Comparison of ENCODE assay signal across 11 mouse cellular contexts in the genomic region with DNA sequence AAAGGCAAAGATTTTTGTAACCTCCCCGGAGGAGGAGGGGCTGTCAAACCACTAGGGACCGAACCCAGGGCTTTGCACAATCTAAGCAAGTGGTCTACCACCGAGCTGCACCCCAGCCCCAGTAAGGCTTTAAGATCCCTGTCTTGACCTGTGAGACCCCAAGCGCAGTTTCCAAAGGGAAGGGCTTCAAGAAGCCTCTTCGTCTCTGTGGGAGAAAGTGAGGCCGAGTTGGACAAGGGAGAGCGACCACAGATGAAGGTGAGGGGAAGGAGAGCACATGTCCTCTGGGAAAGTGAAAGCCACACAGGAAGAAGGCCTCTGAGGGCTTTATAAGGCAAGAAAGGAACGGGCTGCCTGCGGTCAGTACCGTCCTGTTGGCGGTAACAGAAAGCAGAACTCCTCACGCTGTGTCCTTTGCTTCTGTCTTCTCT. TPM values are rescaled to one million over a fixed set of nuclear protein-coding genes. Genes with fewer than 3 reads are reported as not detected.
DNase-seq lines count a peak whose midpoint lies in the region; ATAC-seq and TF ChIP-seq lines count a peak whose summit lies in the region.
"Had no signal": no experiment of that assay in that cellular context is flagged by ENCODE, and none has a peak within 500 bp of the region (broad histone marks: within the 10 kb centered on the region; RNA-seq: fewer than 3 reads in every experiment).

No protein-coding gene starts in this region.

- in situ Hi-C loops in CH12.LX (cut with MboI; ENCODE audit: low pct_ligation_motif_present, low pct_unique_long_range_greater_than_20kb, low sequenced_read_pairs): no loop called here

- dilution Hi-C loops in CH12.LX (cut with MboI; ENCODE audit: extremely low pct_ligation_motif_present, extremely low pct_unique_long_range_greater_than_20kb, low sequenced_read_pairs): no loop called here

- peaks cover 13% of the 10 kb centered on the region for H3K27me3 ChIP-seq in CH12.LX (replicated peaks)
- no peaks in the 10 kb centered on the region for H3K27me3 ChIP-seq in neural tube, embryonic 15.5 days (replicated peaks)

- no peaks in the 10 kb centered on the region for H3K36me3 ChIP-seq in CH12.LX (replicated peaks in 1 of 2; ENCODE audit: control insufficient read depth in 1 of 2, insufficient read depth in 1 of 2, low read length in 1 of 2)
- no peaks in the 10 kb centered on the region for H3K36me3 ChIP-seq in neural tube, embryonic 15.5 days

- H3K9me3 ChIP-seq in CH12.LX (replicated peaks; ENCODE audit: low read length): peaks cover 3% of the 10 kb centered on the region
- no peaks in the 10 kb centered on the region for H3K9me3 ChIP-seq in neural tube, embryonic 15.5 days (replicated peaks)

- peak overlapping the region; percentile 1; the same call in 1 of the 2 replicates for H3K9ac ChIP-seq in CH12.LX (ENCODE audit: insufficient read depth, low read depth)
- no peak overlapping the region for H3K9ac ChIP-seq in neural tube, embryonic 15.5 days (replicated peaks)

- H3K27ac ChIP-seq in CH12.LX (ENCODE audit: insufficient read depth, low read depth): no peak overlapping the region
- no peak overlapping the region for H3K27ac ChIP-seq in neural tube, embryonic 15.5 days (replicated peaks)

- no peaks in the 10 kb centered on the region for H3K79me2 ChIP-seq in CH12.LX (replicated peaks; ENCODE audit: control insufficient read depth, extremely low read depth, insufficient read depth, poor library complexity, severe bottlenecking)

- H3K4me2 ChIP-seq in CH12.LX (ENCODE audit: insufficient read depth, low read depth, poor library complexity, severe bottlenecking): peak overlapping the region; percentile 83
- H3K4me2 ChIP-seq in neural tube, embryonic 15.5 days: no peak overlapping the region

- H3K4me1 ChIP-seq in CH12.LX (ENCODE audit: control insufficient read depth in 1 of 2, insufficient read depth in 2 of 2): peaks cover 5 to 18% of the 10 kb centered on the region in 2 experiments; a peak in 3 of 4 replicates
- H3K4me1 ChIP-seq in neural tube, embryonic 15.5 days: no peaks in the 10 kb centered on the region

- TF ChIP-seq POLR2A in CH12.LX (IDR thresholded peaks at IDR 0.05; ENCODE audit: low read depth, low read length): no peak

- intact Hi-C loops in heart, postnatal 10 days (cut with DNase I): no loop called here

- no peak for TF ChIP-seq RAD21 in CH12.LX (IDR thresholded peaks at IDR 0.05; ENCODE audit: low read depth, low read length)

- WGBS in neural tube, embryonic 15.5 days: 63% methylated on average over 12 of the region's 12 CpGs

- TF ChIP-seq CTCF in CH12.LX (conservative IDR thresholded peaks at IDR 0.05 in 1 of 2, IDR thresholded peaks at IDR 0.05 in 1 of 2; ENCODE audit: low read depth in 2 of 2, low read length in 2 of 2): no peak

- ATAC-seq in neural tube, embryonic 15.5 days (ENCODE audit: low FRiP score): no peak

- TF ChIP-seq EP300 in CH12.LX (IDR thresholded peaks at IDR 0.05; ENCODE audit: low read length): peak; percentile 42; the same call in 1 of the 2 replicates

- DNase-seq in adrenal gland, adult 8-10 months: peak; percentile 28
- no peak for DNase-seq in adrenal gland, postnatal 4 days (ENCODE audit: low spot score in 2 of 2)
- peak; percentile 74 for DNase-seq in CH12.LX (ENCODE audit: extremely low read depth)
- peak; percentile 45 for DNase-seq in heart, postnatal 10 days
- DNase-seq in lung, postnatal 14 days: peak; percentile 30
- DNase-seq in urinary bladder, postnatal 36 days (ENCODE audit: low spot score in 2 of 2): no peak
- DNase-seq in left cerebral cortex, adult 8-10 months (ENCODE audit: low spot score in 2 of 2): no peak
- DNase-seq: right cerebral cortex, postnatal 14 days had no signal

- peak overlapping the region; percentile 5 to 12 (median 8) for H3K4me3 ChIP-seq in CH12.LX (replicated peaks in 1 of 3; ENCODE audit: low read depth in 2 of 3, low read length in 2 of 3, poor library complexity in 1 of 3)
- no peak overlapping the region for H3K4me3 ChIP-seq in neural tube, embryonic 15.5 days (replicated peaks)

TF ChIP-seq in CH12.LX, 34 proteins besides CTCF, POLR2A, EP300 and RAD21 (continues in another document):
- no peak for TF ChIP-seq GABPA (IDR thresholded peaks at IDR 0.05; ENCODE audit: insufficient replicate concordance, low read depth, low read length)
- peak; percentile 69; the same call in 1 of the 2 replicates for TF ChIP-seq MAFK (IDR thresholded peaks at IDR 0.05; ENCODE audit: insufficient replicate concordance, low read length)
- TF ChIP-seq MYC (IDR thresholded peaks at IDR 0.05; ENCODE audit: low read depth, low read length): peak; percentile 88
- TF ChIP-seq USF2 (conservative IDR thresholded peaks at IDR 0.05; ENCODE audit: low read depth, low read length): no peak
- no peak for TF ChIP-seq ZMIZ1 (IDR thresholded peaks at IDR 0.05; ENCODE audit: low read depth, low read length)
- TF ChIP-seq MEF2A (IDR thresholded peaks at IDR 0.05; ENCODE audit: borderline replicate concordance, low read depth, low read length): peak; percentile 71; the same call in 1 of the 2 replicates
- no peak for TF ChIP-seq JUN (IDR thresholded peaks at IDR 0.05; ENCODE audit: insufficient read depth, low read depth, low read length)
- TF ChIP-seq POLR2AphosphoS2 (IDR thresholded peaks at IDR 0.05; ENCODE audit: low read depth, low read length): no peak
- no peak for TF ChIP-seq HCFC1 (IDR thresholded peaks at IDR 0.05; ENCODE audit: low read depth, low read length)
- TF ChIP-seq PAX5 (IDR thresholded peaks at IDR 0.05; ENCODE audit: low read length): no peak
- peak; percentile 58; the same call in 1 of the 2 replicates for TF ChIP-seq TBP (conservative IDR thresholded peaks at IDR 0.05; ENCODE audit: low read depth, low read length)
- no peak for TF ChIP-seq E2F4 (IDR thresholded peaks at IDR 0.05; ENCODE audit: insufficient replicate concordance, low read depth, low read length)
- no peak for TF ChIP-seq JUND (conservative IDR thresholded peaks at IDR 0.05; ENCODE audit: low read depth, low read length)
- no peak for TF ChIP-seq ZNF384 (IDR thresholded peaks at IDR 0.05; ENCODE audit: low read depth, low read length)
- no peak for TF ChIP-seq ZKSCAN1 (IDR thresholded peaks at IDR 0.05; ENCODE audit: borderline replicate concordance, low read depth, low read length)
- TF ChIP-seq MXI1 (IDR thresholded peaks at IDR 0.05; ENCODE audit: low read depth, low read length): peak; percentile 35; the same call in 1 of the 2 replicates
- TF ChIP-seq MAX (IDR thresholded peaks at IDR 0.05; ENCODE audit: low read length): peak; percentile 83
- TF ChIP-seq ETS1 (conservative IDR thresholded peaks at IDR 0.05; ENCODE audit: low read depth, low read length): peak; percentile 57
- TF ChIP-seq UBTF (IDR thresholded peaks at IDR 0.05; ENCODE audit: low read depth, low read length): no peak; the same call in 1 of the 2 replicates
- TF ChIP-seq CHD2 (IDR thresholded peaks at IDR 0.05; ENCODE audit: low read length): no peak
- TF ChIP-seq ELF1 (IDR thresholded peaks at IDR 0.05; ENCODE audit: low read depth, low read length): no peak
- TF ChIP-seq KAT2A (IDR thresholded peaks at IDR 0.05; ENCODE audit: insufficient replicate concordance, low read length): no peak
- no peak for TF ChIP-seq NELFE (IDR thresholded peaks at IDR 0.05; ENCODE audit: low read depth, low read length)
- 0 out of 2 replicates have a peak, but pooled peaks have one; percentile 32 for TF ChIP-seq IRF4 (IDR thresholded peaks at IDR 0.05; ENCODE audit: low read depth, low read length)
- TF ChIP-seq SMC3 (IDR thresholded peaks at IDR 0.05; ENCODE audit: low read depth, low read length): no peak
- no peak for TF ChIP-seq RCOR1 (conservative IDR thresholded peaks at IDR 0.05; ENCODE audit: low read depth, low read length)
- TF ChIP-seq TCF12 (IDR thresholded peaks at IDR 0.05; ENCODE audit: low read depth, low read length): no peak

RNA-seq across cellular contexts. Expression of a gene that starts 10.4 kb away (rescaled TPM):
- not detected for total RNA-seq in adrenal gland, adult 8-10 months (2022)
- total RNA-seq in adrenal gland, postnatal 4 days (2021): not detected
- not detected in 2 replicates for total RNA-seq in CH12.LX (2012; rRNA removed)
- not detected in 2 replicates for total RNA-seq in CH12.LX (2014; rRNA removed)
- polyA plus RNA-seq in CH12.LX (2012; ENCODE audit: insufficient read length, low read depth): not detected in 2 replicates
- total RNA-seq in heart, postnatal 10 days (2021): not detected
- not detected for total RNA-seq in left cerebral cortex, adult 8-10 months (2022)
- 1.6 TPM in 1 of 2 replicates, not detected in the other for polyA plus RNA-seq in neural tube, embryonic 15.5 days (2015; fragmentation: Nextera tagmentation; extraction: Ambion mirVana)
- total RNA-seq: layer of hippocampus, adult 8-10 months had no signal
- polyA plus RNA-seq: C2C12 had no signal

RNA-seq across cellular contexts. Expression of a gene that starts 24.6 kb away (rescaled TPM):
- total RNA-seq in adrenal gland, adult 8-10 months (2022): 1 to 10 TPM; 5.5 to 9.9 (median 8.4) TPM
- 10 to 100 TPM; 12.3 to 13.7 TPM for total RNA-seq in adrenal gland, postnatal 4 days (2021)
- total RNA-seq in CH12.LX (2012; rRNA removed) (49.6 and 54.9 TPM in 2 replicates), CH12.LX (2014; rRNA removed) (55.1 and 64.3 TPM in 2 replicates)
- polyA plus RNA-seq in CH12.LX (2012; ENCODE audit: insufficient read length, low read depth): 52.2 and 71.0 TPM in 2 replicates
- 1 to 10 TPM; 5.7 to 6.8 TPM for total RNA-seq in heart, postnatal 10 days (2021)
- total RNA-seq in left cerebral cortex, adult 8-10 months (2022): 1 to 10 TPM; 6.4 to 8.9 (median 8.6) TPM
- polyA plus RNA-seq in neural tube, embryonic 15.5 days (2015; fragmentation: Nextera tagmentation; extraction: Ambion mirVana): 6.6 and 22.3 TPM in 2 replicates
- polyA plus RNA-seq: C2C12 had no signal

RNA-seq across cellular contexts. Expression of a gene that starts 56.9 kb away (rescaled TPM):
- total RNA-seq in adrenal gland, adult 8-10 months (2022): 10 to 100 TPM; 16.8 to 20.1 (median 19.2) TPM
- 10 to 100 TPM; 26.9 to 27.3 TPM for total RNA-seq in adrenal gland, postnatal 4 days (2021)
- total RNA-seq in CH12.LX (2012; rRNA removed) (22.4 and 24.0 TPM in 2 replicates), CH12.LX (2014; rRNA removed) (24.4 and 25.4 TPM in 2 replicates)
- 20.0 and 21.4 TPM in 2 replicates for polyA plus RNA-seq in CH12.LX (2012; ENCODE audit: insufficient read length, low read depth)
- 10 to 100 TPM; 15.5 to 16.3 TPM for total RNA-seq in heart, postnatal 10 days (2021)
- 10 to 100 TPM; 42.5 to 44.2 (median 43.9) TPM for total RNA-seq in left cerebral cortex, adult 8-10 months (2022)
- 13.8 and 17.9 TPM in 2 replicates for polyA plus RNA-seq in neural tube, embryonic 15.5 days (2015; fragmentation: Nextera tagmentation; extraction: Ambion mirVana)

RNA-seq across cellular contexts. Expression of a gene that starts 57.0 kb away (rescaled TPM):
- 10 to 100 TPM; 13.0 to 17.8 (median 14.9) TPM for total RNA-seq in adrenal gland, adult 8-10 months (2022)
- total RNA-seq in adrenal gland, postnatal 4 days (2021): 10 to 100 TPM; 16.5 to 17.9 TPM
- total RNA-seq in CH12.LX (2012; rRNA removed) (22.7 and 26.1 TPM in 2 replicates), CH12.LX (2014; rRNA removed) (56.4 and 57.3 TPM in 2 replicates)
- 28.6 and 38.9 TPM in 2 replicates for polyA plus RNA-seq in CH12.LX (2012; ENCODE audit: insufficient read length, low read depth)
- 1 to 10 TPM; 6.8 to 6.9 TPM for total RNA-seq in heart, postnatal 10 days (2021)
- total RNA-seq in left cerebral cortex, adult 8-10 months (2022): 10 to 100 TPM in 3 of 4 experiments, 1 to 10 TPM in 1; 9.8 to 14.5 (median 12.9) TPM
- polyA plus RNA-seq in neural tube, embryonic 15.5 days (2015; fragmentation: Nextera tagmentation; extraction: Ambion mirVana): 13.6 and 14.8 TPM in 2 replicates

Comparison
In these comparisons a context has a peak if more than half of its experiments do, and no peak if none do; other contexts are left out.
1. DNase-seq: peak in adrenal gland, adult 8-10 months (single experiment), CH12.LX (single experiment), heart, postnatal 10 days (2 of 2) and lung, postnatal 14 days (single experiment); none in adrenal gland, postnatal 4 days (0 of 2), urinary bladder, postnatal 36 days (0 of 2) and left cerebral cortex, adult 8-10 months (0 of 2).